Mouse (Mus musculus) T-helper 2 cell (primary cell): ENCODE measurements around the gene Tmem202.

Experiments
- in situ Hi-C: fragments of 300-600 bp; cut with MboI, MseI; formaldehyde crosslinking; loops from one replicate; pipeline ENCODE4 v1.15.1; 2025; ENCODE audit warnings: high pct_unique_total_duplicates

Tmem202 gene

GRCm38 (mm10) chr9:59533422-59533821, 6.2 kb downstream of the Tmem202 start:
- in situ Hi-C loops, result no loop called here

DNA sequence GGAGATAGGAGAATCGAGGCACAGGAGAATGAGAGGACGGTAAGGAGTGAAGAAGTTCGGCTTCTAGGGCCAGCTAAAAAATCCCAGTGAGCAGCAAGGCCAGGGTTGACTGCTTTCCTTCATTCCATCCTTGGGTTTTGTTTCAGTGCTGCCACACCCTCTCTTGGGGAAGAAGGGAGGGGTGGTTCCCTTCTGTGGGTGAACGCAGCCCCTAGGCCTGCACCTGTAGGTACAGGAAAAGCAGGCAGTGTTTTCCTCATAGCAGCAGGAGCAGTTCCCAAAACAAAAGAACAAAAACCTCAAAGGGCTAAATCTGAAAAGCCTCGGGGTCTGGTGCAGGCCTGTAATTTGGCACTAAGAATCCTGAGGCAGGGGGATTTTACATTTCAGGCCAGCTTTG, 8.0 kb downstream of the Tmem202 start:
- in situ Hi-C loops, result no loop called here

- in situ Hi-C loops, result no loop called here
Observed at GRCm38 (mm10) chr9:59528274-59528673, 11.4 kb downstream of the Tmem202 start.

- in situ Hi-C loops, result no loop called here
Observed at GRCm38 (mm10) chr9:59527580-59527979, 12.1 kb downstream of the Tmem202 start.

DNA sequence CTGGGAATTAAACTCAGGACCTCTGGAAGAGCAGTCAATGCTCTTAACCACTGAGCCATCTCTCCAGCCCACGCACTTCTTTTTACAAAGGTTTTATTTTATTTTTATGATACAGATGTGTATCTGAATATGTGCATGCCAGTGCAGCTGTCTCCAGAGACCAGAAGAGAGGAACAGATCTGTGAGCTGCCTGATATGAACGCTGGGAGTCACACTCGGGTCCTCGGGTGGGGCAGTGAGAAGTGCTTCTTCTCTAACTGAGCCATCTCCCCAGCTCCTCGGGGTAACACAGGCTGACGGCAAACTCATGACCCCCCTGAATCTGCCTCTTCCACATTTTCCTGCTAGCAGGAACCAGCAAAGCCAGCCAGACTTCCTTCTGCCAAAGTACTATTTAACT, 12.9 kb downstream of the Tmem202 start:
- in situ Hi-C loops, result no loop called here

GRCm38 (mm10) chr9:59522906-59523305, 16.7 kb downstream of the Tmem202 start:
- in situ Hi-C loops, result no loop called here

GRCm38 (mm10) chr9:59519396-59519795, 20.3 kb downstream of the Tmem202 start:
- in situ Hi-C loops, result no loop called here

- in situ Hi-C loops, result no loop called here
Observed at GRCm38 (mm10) chr9:59518976-59519375, 20.7 kb downstream of the Tmem202 start.

- in situ Hi-C loops, result no loop called here
Observed at GRCm38 (mm10) chr9:59517127-59517526, 22.5 kb downstream of the Tmem202 start.

- in situ Hi-C loops, result no loop called here
Observed at GRCm38 (mm10) chr9:59515069-59515468, 24.6 kb downstream of the Tmem202 start.

DNA sequence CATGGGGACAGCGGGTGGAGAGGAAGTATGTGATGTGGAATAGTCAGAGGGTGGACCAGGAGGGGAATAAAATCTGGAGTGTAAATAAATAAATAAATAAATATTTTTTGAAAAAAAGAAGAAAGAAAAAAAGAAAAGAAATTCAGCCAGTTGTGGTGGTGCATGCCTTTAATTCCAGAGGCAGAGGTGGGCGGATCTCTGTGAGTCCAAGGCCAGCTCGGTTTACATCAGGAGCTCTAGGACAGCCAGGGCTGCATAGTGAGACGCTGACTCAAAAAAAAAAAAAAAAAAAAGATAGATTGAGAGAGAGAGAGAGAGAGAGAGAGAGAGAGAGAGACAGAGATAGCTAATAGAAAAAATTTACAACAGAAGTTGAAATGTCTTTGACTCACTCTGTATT, 27.3 kb downstream of the Tmem202 start:
- in situ Hi-C loops, result no loop called here

DNA sequence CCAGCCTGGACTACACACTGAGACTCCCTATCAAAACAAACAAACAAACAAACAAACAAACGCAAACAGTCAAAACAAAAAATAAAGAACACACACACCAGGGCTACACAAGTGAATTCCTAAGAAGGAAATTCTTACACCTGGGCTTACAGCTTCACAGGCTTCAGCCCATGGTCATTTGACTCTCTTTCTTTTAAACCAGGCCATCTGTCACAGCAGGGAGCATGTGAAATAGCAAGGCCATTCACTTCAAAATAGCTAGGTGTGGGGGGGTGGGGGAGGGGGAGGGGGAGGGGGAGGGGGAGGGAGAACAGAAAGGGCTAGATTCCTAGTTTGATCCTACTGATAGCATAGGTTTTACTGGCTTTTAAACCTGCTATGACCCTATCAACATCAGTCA, 31.5 kb downstream of the Tmem202 start:
- in situ Hi-C loops, result no loop called here

GRCm38 (mm10) chr9:59487331-59487730, 52.3 kb downstream of the Tmem202 start:
- in situ Hi-C loops, result loop anchor here (5.0 to 10.0 kb wide), 2 partner anchors 167 to 195 kb away; partner anchors contain the start of genes Adpgk and Pkm

- in situ Hi-C loops, result loop anchor here (5.0 to 10.0 kb wide), 2 partner anchors 168 to 194 kb away; partner anchors contain the start of genes Adpgk and Pkm
Observed at GRCm38 (mm10) chr9:59486549-59487065, 53.0 kb downstream of the Tmem202 start, which contains the start of gene Arih1. TSS of gene Arih1 (minus strand) at chr9:59486618.

DNA sequence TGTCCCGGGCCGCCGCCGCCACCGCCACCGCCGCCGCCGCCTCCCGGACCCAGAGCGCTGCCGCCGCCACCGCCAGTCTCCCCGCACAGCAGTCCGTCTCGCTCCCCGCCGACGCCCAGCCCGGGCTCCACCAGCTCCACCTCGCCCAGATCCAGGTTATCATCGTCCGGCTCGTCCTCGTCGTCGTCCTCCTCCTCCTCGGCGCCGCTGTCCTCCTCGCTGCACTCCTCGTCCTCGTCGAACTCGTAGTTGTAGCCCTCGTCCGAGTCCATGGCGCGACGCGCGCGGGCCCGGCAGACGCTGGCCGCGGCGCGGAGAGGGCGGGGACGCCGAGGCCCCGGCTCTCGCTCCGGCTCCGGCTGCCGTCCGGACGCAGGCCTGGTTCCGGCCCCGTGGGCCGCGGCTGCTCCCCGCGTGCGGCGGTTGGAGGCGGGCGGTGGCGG, 53.5 kb downstream of the Tmem202 start:
- in situ Hi-C loops, result loop anchor here (5.0 to 10.0 kb wide), 2 partner anchors 169 to 194 kb away; partner anchors contain the start of genes Adpgk and Pkm

DNA sequence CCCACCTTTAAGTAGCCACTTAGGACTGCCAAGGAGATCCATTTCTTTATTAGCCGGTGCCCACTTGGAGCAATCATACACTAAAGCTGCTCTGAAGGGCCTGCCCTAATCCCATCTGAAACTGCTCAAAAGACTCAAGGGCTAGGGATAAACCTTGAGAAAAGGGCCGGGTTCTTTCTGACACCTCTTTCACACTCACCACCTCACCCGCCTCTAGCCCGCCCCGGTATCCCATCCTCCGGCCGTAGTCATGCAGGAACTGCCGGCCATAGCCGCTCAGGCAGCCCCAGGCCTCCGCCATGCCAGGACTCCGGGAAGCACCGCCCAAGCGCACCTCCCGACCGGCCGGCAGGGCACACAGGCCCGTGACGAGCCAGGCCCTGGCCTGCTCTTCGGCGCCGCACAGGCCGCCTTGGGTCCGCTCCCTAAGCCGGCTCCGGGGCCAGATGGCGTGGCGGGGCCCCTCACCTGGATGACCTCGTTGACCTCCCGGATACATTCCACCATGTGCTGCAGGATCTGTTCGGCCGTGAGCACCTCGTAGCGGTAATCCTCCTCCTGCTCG, 54.1 kb downstream of the Tmem202 start:
- in situ Hi-C loops, result loop anchor here (5.0 to 10.0 kb wide), 2 partner anchors 169 to 193 kb away; partner anchors contain the start of genes Adpgk and Pkm

- in situ Hi-C loops, result loop anchor here (5.0 to 10.0 kb wide), 2 partner anchors 170 to 192 kb away; partner anchors contain the start of genes Adpgk and Pkm
Observed at GRCm38 (mm10) chr9:59484760-59485159, 54.9 kb downstream of the Tmem202 start.

- in situ Hi-C loops, result loop anchor here (10.0 kb wide), 1 partner anchor 172 kb away; the partner anchor contains the start of gene Pkm
Observed at GRCm38 (mm10) chr9:59482419-59482818, 57.2 kb downstream of the Tmem202 start.

DNA sequence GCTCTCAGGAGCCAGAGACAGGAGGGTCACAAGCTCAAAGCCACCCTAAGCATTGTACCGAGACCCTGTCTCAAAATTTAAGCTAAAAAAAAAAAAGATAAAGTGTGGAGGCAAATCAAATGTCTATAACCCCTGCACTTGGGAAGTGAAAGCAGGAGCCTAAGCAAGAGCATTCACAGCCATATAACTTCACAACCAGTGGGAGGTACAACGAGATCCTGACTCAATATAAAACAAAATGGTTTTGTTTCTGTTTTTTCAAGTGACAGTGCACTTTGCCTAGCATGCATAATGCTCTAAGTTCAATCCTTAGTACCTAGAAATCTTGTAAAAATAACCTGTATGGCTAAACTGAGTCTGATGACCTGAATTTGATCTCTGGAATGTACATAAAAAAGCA, 63.0 kb downstream of the Tmem202 start:
- in situ Hi-C loops, result no loop called here

DNA sequence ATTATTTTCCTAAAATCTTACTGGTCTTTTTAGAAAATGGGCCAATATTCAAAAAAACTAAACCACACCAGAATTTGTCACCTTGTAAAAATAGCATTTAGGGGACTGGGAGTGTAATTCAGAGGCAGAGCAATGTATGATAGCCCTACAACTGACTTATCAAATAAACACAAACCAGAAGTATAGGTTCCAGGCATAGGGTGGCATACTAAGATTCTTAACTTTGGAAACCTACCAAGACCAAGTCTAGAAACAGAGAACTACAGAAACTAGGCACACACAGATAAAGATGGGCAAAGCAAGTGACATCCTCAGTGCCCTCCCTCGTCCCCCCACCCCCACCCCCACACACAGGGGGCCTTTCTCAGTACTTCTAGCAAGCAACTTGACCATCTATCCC, 64.8 kb downstream of the Tmem202 start:
- in situ Hi-C loops, result no loop called here

DNA sequence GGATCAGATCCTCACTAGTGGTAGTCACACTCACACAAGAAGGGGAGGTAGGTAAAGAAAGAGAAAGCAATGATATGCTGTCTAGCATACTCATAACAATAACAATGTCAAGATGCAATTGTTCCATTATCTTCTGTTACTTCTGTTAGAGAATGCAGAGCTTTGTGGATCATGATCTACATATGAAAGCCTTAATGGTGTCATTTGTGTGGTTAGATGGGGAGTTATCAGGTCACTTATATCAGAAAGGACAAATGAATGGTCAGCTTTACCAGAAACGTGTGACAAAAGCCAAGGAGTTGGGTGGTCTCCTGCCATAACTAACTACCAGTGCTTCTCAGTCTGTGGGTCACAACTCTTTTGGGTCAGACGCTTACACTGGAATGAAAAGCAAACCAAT, 66.5 kb downstream of the Tmem202 start:
- in situ Hi-C loops, result no loop called here

DNA sequence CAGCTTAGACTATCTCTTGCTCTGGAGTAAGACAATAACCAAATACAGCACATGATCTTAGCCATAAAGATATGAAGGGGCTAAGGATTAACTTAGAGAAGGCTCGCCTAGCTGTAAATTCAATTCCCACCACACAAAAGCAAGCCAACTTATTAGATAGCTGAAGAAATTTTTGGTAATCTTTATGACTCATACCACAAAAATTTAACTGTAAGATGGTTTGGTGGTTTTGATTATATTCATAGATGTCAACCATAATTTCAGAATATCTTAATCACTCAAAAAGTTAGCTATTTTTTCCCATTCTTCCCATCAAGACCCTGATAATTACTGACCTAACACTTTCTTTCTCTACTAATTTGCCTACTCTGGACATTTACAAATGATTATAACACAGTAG, 70.2 kb downstream of the Tmem202 start:
- in situ Hi-C loops, result no loop called here
